Mouse (Mus musculus): ENCODE results near the gene Wdr19. TPM values are rescaled to one million over a fixed set of nuclear protein-coding genes. Genes with fewer than 3 reads are reported as not detected.
"Not testable (repeated sequence)": the region's sequence is repeated elsewhere in the genome, so short reads cannot be mapped to it uniquely, and the experiment has no call there.

Wdr19 gene
- total RNA-seq, 1 experiment from 2014 or later = 0.29 TPM

DNA sequence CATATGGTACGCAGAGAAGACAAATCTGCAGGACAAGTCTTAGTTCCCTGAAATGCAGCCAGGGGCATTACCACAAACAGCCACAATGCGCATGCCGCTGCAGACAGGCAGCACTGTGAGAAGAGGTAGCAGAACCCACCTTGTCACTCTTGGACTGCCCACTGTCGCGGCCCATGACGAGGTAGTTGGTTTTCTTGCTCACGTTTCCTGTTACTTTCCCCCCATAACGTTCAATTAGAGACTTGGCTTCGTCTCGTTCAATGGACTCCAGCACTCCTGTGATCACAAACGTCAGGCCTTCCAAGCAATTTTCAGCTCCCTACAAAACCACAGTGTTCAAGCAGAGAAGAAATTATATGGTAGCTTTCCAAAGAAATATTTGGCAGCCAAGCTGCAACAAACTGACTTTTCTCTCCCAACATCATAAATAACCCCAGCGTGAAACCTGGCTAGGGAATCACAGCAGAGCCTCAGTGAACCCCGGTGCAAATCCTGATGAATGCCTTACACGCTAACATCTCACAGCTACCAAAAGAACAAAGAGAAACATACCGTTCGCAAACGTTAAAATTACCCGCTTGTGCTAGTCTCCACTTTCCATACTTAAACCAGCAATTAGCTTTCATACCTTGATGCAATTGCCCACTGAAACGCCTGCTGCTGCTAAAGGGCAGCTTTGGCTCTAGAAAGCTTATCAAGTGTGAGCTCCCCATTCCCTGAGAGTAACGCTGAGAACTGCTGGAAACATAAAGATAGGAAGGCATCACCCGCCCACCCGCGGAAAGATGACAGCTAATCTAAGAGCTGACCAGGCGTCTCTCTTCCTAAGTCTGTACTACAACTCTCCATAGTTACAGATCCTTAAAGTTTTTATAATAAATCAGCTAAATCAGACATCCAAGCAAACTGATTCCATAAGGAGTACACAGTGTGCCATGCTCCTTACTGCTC is 88.5 kb downstream of the Wdr19 start:
- no peak for ATAC-seq (replicated peaks; ENCODE audit: insufficient number of reproducible peaks, low FRiP score, low TSS enrichment, poor library complexity, severe bottlenecking)

- ATAC-seq (replicated peaks; ENCODE audit: insufficient number of reproducible peaks, low FRiP score, low TSS enrichment, poor library complexity, severe bottlenecking) = not testable (repeated sequence)
These were observed 89.5 kb downstream of the Wdr19 start for GRCm38 (mm10) chr5:65289009-65289408.

DNA sequence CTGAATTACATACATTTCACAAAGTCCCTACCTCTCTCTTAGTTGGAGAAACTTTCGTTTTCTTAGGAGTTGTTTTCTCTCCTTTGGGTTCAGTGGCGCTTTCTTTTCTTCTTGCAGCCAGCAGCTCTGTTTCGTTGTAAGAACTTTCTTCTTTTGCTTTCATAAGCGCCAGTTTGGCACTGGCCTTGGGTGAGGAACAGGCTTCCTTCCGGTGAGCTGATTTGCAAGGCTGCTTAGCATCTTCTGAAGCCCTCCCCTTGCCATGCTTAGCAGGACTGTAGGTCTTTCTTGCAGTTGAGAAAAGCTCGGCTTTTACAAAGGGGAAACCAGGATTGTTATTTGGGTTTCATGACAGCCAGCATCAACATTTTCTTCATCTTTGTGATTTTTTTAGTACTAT is 94.1 kb downstream of the Wdr19 start:
- no peak for ATAC-seq (replicated peaks; ENCODE audit: insufficient number of reproducible peaks, low FRiP score, low TSS enrichment, poor library complexity, severe bottlenecking)

DNA sequence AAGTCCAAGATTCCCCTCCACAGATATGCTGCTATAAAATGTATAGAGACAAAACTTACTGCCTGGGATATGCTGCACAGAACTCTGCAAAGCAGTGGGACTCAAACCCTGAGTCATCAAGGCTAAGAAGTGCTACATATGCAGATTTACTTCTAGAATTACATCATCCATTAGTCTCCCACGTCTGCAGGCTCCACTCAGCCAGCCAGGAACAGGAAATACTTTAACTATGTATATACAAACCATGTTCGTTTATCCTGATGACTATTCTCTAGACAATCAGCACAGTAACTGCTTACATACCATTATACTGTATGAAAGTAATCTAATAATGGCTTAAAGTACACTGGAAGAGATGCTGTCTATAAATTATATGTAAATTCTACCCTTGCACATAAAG is 94.8 kb downstream of the Wdr19 start:
- ATAC-seq (replicated peaks; ENCODE audit: insufficient number of reproducible peaks, low FRiP score, low TSS enrichment, poor library complexity, severe bottlenecking) = no peak

GRCm38 (mm10) chr5:65298167-65298950 is 98.9 kb downstream of the Wdr19 start:
- no peak for ATAC-seq (replicated peaks; ENCODE audit: insufficient number of reproducible peaks, low FRiP score, low TSS enrichment, poor library complexity, severe bottlenecking)

GRCm38 (mm10) chr5:65299623-65300022 is 100.1 kb downstream of the Wdr19 start:
- not testable (repeated sequence) for ATAC-seq (replicated peaks; ENCODE audit: insufficient number of reproducible peaks, low FRiP score, low TSS enrichment, poor library complexity, severe bottlenecking)

GRCm38 (mm10) chr5:65300121-65300520 is 100.6 kb downstream of the Wdr19 start:
- ATAC-seq (replicated peaks; ENCODE audit: insufficient number of reproducible peaks, low FRiP score, low TSS enrichment, poor library complexity, severe bottlenecking) = no peak

GRCm38 (mm10) chr5:65305516-65305915 is 106.0 kb downstream of the Wdr19 start:
- ATAC-seq (replicated peaks; ENCODE audit: insufficient number of reproducible peaks, low FRiP score, low TSS enrichment, poor library complexity, severe bottlenecking) = no peak

- no peak for ATAC-seq (replicated peaks; ENCODE audit: insufficient number of reproducible peaks, low FRiP score, low TSS enrichment, poor library complexity, severe bottlenecking)
These were observed 108.7 kb downstream of the Wdr19 start for GRCm38 (mm10) chr5:65308208-65308607.

GRCm38 (mm10) chr5:65308866-65309265 is 109.4 kb downstream of the Wdr19 start:
- peak; percentile 83 for ATAC-seq (replicated peaks; ENCODE audit: insufficient number of reproducible peaks, low FRiP score, low TSS enrichment, poor library complexity, severe bottlenecking)

Other genes starting within 250 kb of the Wdr19 start
- gene Tlr6, start 239.6 kb upstream of the Wdr19 start, total RNA-seq (2017) = 11.5 to 12.7 TPM (median 12.2 TPM) in 3 replicates
- gene Fam114a1, start 229.6 kb upstream of the Wdr19 start, total RNA-seq (2017) = 8.9 to 15.6 TPM (median 10.1 TPM) in 3 replicates
- gene Tmem156, start 107.6 kb upstream of the Wdr19 start, total RNA-seq (2017) = 69.7 to 98.1 TPM (median 80.6 TPM) in 3 replicates
- gene Klhl5, start 92.2 kb upstream of the Wdr19 start, total RNA-seq (2017) = 73.5 to 108 TPM (median 98.7 TPM) in 3 replicates
- gene Rfc1, start 136.0 kb downstream of the Wdr19 start, total RNA-seq (2017) = 35.2 to 67.2 TPM (median 41.1 TPM) in 3 replicates
- not detected in 3 replicates for gene Klb, start 148.6 kb downstream of the Wdr19 start, total RNA-seq (2017)
- 1,257 to 1,765 TPM (median 1,722 TPM) in 3 replicates for gene Rpl9, start 191.7 kb downstream of the Wdr19 start, total RNA-seq (2017)
- 34.4 to 51.5 TPM (median 37.0 TPM) in 3 replicates for gene Lias, start 191.8 kb downstream of the Wdr19 start, total RNA-seq (2017)
- 25.5 to 55.3 TPM (median 29.2 TPM) in 3 replicates for gene Ugdh, start 236.3 kb downstream of the Wdr19 start, total RNA-seq (2017)